Mouse (Mus musculus) embryo, embryonic 11 days (tissue): ENCODE measurements around the gene Aff1.

Experiments used
- DNase-seq: peaks from one replicate; pipeline ENCODE4 v3.0.0-alpha.2; 2015

Gene Aff1

GRCm38 (mm10) chr5:103727777-103728395, 35.7 kb downstream of the Aff1 start:
- no peak for DNase-seq

GRCm38 (mm10) chr5:103729225-103729624, 37.1 kb downstream of the Aff1 start:
- DNase-seq, result no peak

GRCm38 (mm10) chr5:103730142-103730541, 38.0 kb downstream of the Aff1 start:
- DNase-seq, result no peak

- DNase-seq, result peak; percentile 58
Measured at GRCm38 (mm10) chr5:103730727-103731126, 38.6 kb downstream of the Aff1 start.

GRCm38 (mm10) chr5:103732581-103732980, 40.4 kb downstream of the Aff1 start:
- DNase-seq, result no peak

- no peak for DNase-seq
Measured at GRCm38 (mm10) chr5:103735411-103736112, 43.4 kb downstream of the Aff1 start.

- no peak for DNase-seq
Measured at GRCm38 (mm10) chr5:103736553-103737207, 44.5 kb downstream of the Aff1 start.

GRCm38 (mm10) chr5:103737208-103738066, 45.3 kb downstream of the Aff1 start:
- DNase-seq, result no peak

- DNase-seq, result no peak
Measured at GRCm38 (mm10) chr5:103738509-103738908, 46.3 kb downstream of the Aff1 start.

GRCm38 (mm10) chr5:103739163-103739562, 47.0 kb downstream of the Aff1 start:
- DNase-seq, result no peak

GRCm38 (mm10) chr5:103740093-103740902, 48.1 kb downstream of the Aff1 start:
- DNase-seq, result no peak

- DNase-seq, result no peak
Measured at GRCm38 (mm10) chr5:103740903-103741246, 48.7 kb downstream of the Aff1 start.

GRCm38 (mm10) chr5:103741443-103741842, 49.3 kb downstream of the Aff1 start:
- no peak for DNase-seq

GRCm38 (mm10) chr5:103741992-103742391, 49.8 kb downstream of the Aff1 start:
- DNase-seq, result no peak

GRCm38 (mm10) chr5:103744531-103744930, 52.4 kb downstream of the Aff1 start:
- no peak for DNase-seq

GRCm38 (mm10) chr5:103745635-103746034, 53.5 kb downstream of the Aff1 start:
- DNase-seq, result no peak

- DNase-seq, result no peak
Measured at GRCm38 (mm10) chr5:103746561-103747085, 54.4 kb downstream of the Aff1 start.

GRCm38 (mm10) chr5:103747098-103747497, 54.9 kb downstream of the Aff1 start:
- no peak for DNase-seq

GRCm38 (mm10) chr5:103748343-103748742, 56.2 kb downstream of the Aff1 start:
- DNase-seq, result no peak

- DNase-seq, result no peak
Measured at GRCm38 (mm10) chr5:103749465-103750285, 57.5 kb downstream of the Aff1 start.
